Mouse (Mus musculus): ENCODE measurements at regions not wholly inside any gene's neighbourhood (a gene's known extent, or its start where the extent isn't known, plus 50 kb on each side); places are given as distances from the start of the nearest gene placed in this dataset.
"Not testable (repeated sequence)": the region's sequence is repeated elsewhere in the genome, so short reads cannot be mapped to it uniquely, and the experiment has no call there.

DNA sequence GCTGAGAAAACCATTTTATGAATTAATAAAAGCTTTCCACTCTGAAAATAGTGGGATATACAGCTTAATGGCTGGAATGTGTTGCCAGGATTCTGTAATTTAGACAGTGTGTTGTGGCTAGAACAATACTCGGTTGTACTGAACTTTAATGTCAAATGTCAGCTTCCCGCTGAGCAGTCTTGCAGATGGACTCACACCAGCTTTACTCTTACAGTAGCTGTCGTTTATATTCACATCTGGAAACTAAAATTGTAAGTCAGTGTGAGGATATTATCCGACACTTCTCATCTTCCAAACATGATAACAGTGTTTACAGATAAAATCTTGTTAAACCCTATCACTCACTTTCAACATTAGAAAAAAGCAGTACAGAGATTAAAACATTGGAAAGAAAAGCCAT is 328.3 kb upstream of the Gje1 start:
- Histone ChIP-seq H3K27me3 (ENCODE audit: control insufficient read depth, insufficient read depth, low read length) (no peaks in the 10 kb centered on the region), H3K36me3 (ENCODE audit: control insufficient read depth, insufficient read depth, low read length) (no peaks in the 10 kb centered on the region), H3K4me3 (ENCODE audit: low read depth, low read length) (no peak overlapping the region), H3K4me2 (ENCODE audit: low read depth) (no peak overlapping the region), H3K9me3 (ENCODE audit: control insufficient read depth, low read length) (no peaks in the 10 kb centered on the region), H3K27ac (ENCODE audit: low read depth, low read length) (no peak overlapping the region), H3K9ac (ENCODE audit: low read length) (no peak overlapping the region), H3K4me1 (ENCODE audit: control insufficient read depth, insufficient read depth, low read length) (no peaks in the 10 kb centered on the region)
- WGBS = 71% methylated on average over 4 of the region's 4 CpGs
- ATAC-seq (ENCODE audit: insufficient read depth, low FRiP score, low TSS enrichment) = no peak
- DNase-seq (ENCODE audit: low spot score) = no peak

DNA sequence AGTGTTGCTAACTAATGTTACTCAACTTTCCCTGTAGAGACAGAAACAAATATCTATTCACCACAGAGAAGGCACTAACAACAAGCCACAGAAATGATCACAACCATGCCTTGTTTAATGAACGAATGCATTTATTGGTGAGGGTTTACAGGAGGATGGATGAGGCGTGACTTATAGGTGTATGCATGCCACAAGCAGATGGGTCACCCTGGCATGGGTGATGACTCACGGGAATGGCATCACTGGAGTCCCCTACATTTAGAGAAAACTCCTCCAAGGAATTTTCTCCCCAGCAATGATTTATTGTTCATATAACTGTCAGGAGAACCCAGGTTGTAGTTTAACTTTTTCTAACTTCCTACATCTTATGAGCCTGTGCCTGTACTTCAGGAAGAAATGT is 319.6 kb upstream of the Gje1 start:
- no peak overlapping the region for H3K27ac ChIP-seq (ENCODE audit: low read depth, low read length)
- DNase-seq (ENCODE audit: low spot score) (no peak), ATAC-seq (ENCODE audit: insufficient read depth, low FRiP score, low TSS enrichment) (no peak)
- no peaks in the 10 kb centered on the region for H3K36me3 ChIP-seq (ENCODE audit: control insufficient read depth, insufficient read depth, low read length)
- no peak overlapping the region for H3K4me2 ChIP-seq (ENCODE audit: low read depth)
- H3K9me3 ChIP-seq (ENCODE audit: control insufficient read depth, low read length) = no peaks in the 10 kb centered on the region
- no peaks in the 10 kb centered on the region for H3K4me1 ChIP-seq (ENCODE audit: control insufficient read depth, insufficient read depth, low read length)
- WGBS = 76% methylated on average over 3 of the region's 3 CpGs
- no peak overlapping the region for H3K4me3 ChIP-seq (ENCODE audit: low read depth, low read length)
- no peak overlapping the region for H3K9ac ChIP-seq (ENCODE audit: low read length)
- H3K27me3 ChIP-seq (ENCODE audit: control insufficient read depth, insufficient read depth, low read length) = no peaks in the 10 kb centered on the region

DNA sequence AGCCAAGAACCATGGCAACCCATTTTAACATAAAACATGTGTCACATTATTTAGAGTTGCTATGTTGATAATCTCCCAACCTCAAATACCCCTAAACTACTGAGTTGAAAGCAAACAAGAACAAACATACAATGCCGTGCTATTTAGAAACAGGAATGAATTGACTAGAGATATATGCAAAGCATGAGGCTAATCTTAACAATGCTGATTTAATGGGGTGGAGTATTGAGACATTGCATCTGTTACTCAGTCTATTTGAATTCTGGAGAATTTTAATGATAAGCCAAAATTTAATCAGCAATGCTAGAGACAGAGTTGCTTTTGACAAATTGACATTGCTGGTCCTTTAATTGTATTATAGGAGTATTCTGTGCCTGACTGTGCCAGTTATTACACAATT is 313.5 kb upstream of the Gje1 start:
- Histone ChIP-seq H3K4me1 (ENCODE audit: control insufficient read depth, insufficient read depth, low read length) (no peaks in the 10 kb centered on the region), H3K4me2 (ENCODE audit: low read depth) (no peak overlapping the region), H3K4me3 (ENCODE audit: low read depth, low read length) (no peak overlapping the region), H3K9me3 (ENCODE audit: control insufficient read depth, low read length) (no peaks in the 10 kb centered on the region), H3K36me3 (ENCODE audit: control insufficient read depth, insufficient read depth, low read length) (no peaks in the 10 kb centered on the region), H3K9ac (ENCODE audit: low read length) (no peak overlapping the region), H3K27ac (ENCODE audit: low read depth, low read length) (no peak overlapping the region), H3K27me3 (ENCODE audit: control insufficient read depth, insufficient read depth, low read length) (no peaks in the 10 kb centered on the region)
- WGBS = 88% methylated on average over 1 of the region's 1 CpGs
- ATAC-seq (ENCODE audit: insufficient read depth, low FRiP score, low TSS enrichment) (no peak), DNase-seq (ENCODE audit: low spot score) (no peak)

DNA sequence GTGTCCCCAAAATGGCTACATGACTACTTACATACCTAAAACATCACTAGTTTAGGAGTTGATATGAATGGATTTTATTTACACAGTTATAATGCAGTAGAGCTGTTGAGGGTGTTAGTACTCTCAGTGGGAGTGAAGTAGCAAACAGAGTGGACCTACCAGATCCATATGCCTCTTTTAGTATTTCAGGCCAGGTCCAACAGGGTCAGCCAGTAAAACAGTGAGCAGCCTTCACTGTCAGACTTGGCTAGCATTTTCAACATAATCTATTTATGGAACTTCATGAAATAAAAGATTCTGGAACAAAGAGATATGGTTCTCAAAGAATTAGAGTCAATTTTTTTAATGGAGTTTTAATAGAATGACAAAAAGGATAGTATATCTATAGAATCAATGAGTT is 311.1 kb upstream of the Gje1 start:
- H3K27me3 ChIP-seq (ENCODE audit: control insufficient read depth, insufficient read depth, low read length) = no peaks in the 10 kb centered on the region
- H3K4me1 ChIP-seq (ENCODE audit: control insufficient read depth, insufficient read depth, low read length) = no peaks in the 10 kb centered on the region
- no peaks in the 10 kb centered on the region for H3K36me3 ChIP-seq (ENCODE audit: control insufficient read depth, insufficient read depth, low read length)
- H3K9me3 ChIP-seq (ENCODE audit: control insufficient read depth, low read length) = no peaks in the 10 kb centered on the region
- DNase-seq (ENCODE audit: low spot score) (no peak), ATAC-seq (ENCODE audit: insufficient read depth, low FRiP score, low TSS enrichment) (no peak)
- no peak overlapping the region for H3K9ac ChIP-seq (ENCODE audit: low read length)
- H3K4me2 ChIP-seq (ENCODE audit: low read depth) = no peak overlapping the region
- no peak overlapping the region for H3K4me3 ChIP-seq (ENCODE audit: low read depth, low read length)
- no peak overlapping the region for H3K27ac ChIP-seq (ENCODE audit: low read depth, low read length)

DNA sequence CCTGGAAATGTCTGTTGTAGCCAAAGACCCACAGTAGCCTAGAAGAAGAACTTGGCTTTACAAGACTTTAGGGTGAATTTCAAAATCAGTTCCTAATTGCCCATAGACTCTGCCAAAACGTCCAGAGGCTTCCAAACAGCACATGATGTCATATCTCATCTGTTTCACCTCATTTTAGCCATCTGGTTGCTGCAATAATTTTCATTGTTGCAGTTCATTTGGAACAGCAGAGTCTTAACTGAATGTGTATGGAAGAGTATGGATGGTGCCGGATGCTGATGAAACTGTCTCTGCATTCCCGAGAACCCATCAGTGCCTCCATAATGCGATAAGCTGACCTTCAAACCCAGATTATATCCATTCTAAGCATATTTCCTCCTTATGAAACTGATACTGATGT is 295.9 kb upstream of the Gje1 start:
- Histone ChIP-seq H3K27me3 (ENCODE audit: control insufficient read depth, insufficient read depth, low read length) (no peaks in the 10 kb centered on the region), H3K4me3 (ENCODE audit: low read depth, low read length) (no peak overlapping the region), H3K9me3 (ENCODE audit: control insufficient read depth, low read length) (no peaks in the 10 kb centered on the region), H3K9ac (ENCODE audit: low read length) (no peak overlapping the region), H3K4me2 (ENCODE audit: low read depth) (no peak overlapping the region), H3K27ac (ENCODE audit: low read depth, low read length) (no peak overlapping the region), H3K36me3 (ENCODE audit: control insufficient read depth, insufficient read depth, low read length) (no peaks in the 10 kb centered on the region), H3K4me1 (ENCODE audit: control insufficient read depth, insufficient read depth, low read length) (no peaks in the 10 kb centered on the region)
- WGBS = 88% methylated on average over 4 of the region's 4 CpGs
- ATAC-seq (ENCODE audit: insufficient read depth, low FRiP score, low TSS enrichment) (no peak), DNase-seq (ENCODE audit: low spot score) (no peak)

DNA sequence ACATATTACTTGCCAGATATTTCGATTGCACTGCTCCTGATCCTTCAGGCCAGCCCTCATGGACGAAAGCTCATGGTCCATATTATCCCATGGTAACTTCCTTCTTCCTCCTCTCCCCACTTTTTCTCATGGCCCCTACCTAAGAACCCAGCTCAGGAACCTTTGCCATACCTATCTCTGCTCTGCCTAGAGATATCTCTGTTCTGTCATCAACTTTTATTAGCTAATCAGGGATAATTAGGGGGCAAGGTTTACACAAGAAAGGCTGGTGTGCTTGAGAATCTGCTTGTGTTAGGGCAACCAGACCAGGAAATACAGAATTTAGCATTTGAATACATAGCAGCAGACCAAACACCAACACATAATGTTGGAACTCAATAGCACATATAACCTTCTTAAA is 278.4 kb upstream of the Gje1 start:
- WGBS = 81% methylated on average over 2 of the region's 2 CpGs
- DNase-seq (ENCODE audit: low spot score) (no peak), ATAC-seq (ENCODE audit: insufficient read depth, low FRiP score, low TSS enrichment) (no peak)
- Histone ChIP-seq H3K36me3 (ENCODE audit: control insufficient read depth, insufficient read depth, low read length) (no peaks in the 10 kb centered on the region), H3K27ac (ENCODE audit: low read depth, low read length) (no peak overlapping the region), H3K9me3 (ENCODE audit: control insufficient read depth, low read length) (no peaks in the 10 kb centered on the region), H3K9ac (ENCODE audit: low read length) (no peak overlapping the region), H3K4me3 (ENCODE audit: low read depth, low read length) (no peak overlapping the region), H3K27me3 (ENCODE audit: control insufficient read depth, insufficient read depth, low read length) (no peaks in the 10 kb centered on the region), H3K4me1 (ENCODE audit: control insufficient read depth, insufficient read depth, low read length) (no peaks in the 10 kb centered on the region), H3K4me2 (ENCODE audit: low read depth) (no peak overlapping the region)

DNA sequence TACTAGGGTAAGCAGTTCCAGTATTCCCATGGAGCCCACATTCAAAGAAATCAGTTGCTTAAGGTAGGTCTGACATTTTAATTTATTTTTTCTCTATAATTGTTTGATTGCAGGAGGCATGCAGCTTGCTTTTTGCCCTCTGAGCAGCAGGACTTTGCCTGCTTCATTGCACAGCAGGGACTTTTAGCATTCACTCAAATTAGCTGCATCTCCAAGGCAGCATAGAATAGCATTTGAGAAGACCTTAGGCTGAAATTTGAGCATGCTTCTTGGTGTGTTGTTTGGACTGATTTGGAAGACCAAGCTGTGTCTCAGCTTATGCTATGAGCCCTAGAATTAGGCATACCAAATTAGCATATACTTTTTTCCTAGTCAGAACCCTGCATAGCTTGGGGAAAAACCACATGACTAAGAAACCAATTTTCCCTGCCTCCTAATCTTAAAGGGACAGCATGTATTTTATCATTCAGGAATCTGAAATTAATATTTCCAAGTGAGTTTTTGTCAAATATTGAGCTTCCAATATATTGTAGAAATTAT is 271.7 kb upstream of the Gje1 start:
- Histone ChIP-seq H3K9me3 (ENCODE audit: control insufficient read depth, low read length) (no peaks in the 10 kb centered on the region), H3K36me3 (ENCODE audit: control insufficient read depth, insufficient read depth, low read length) (no peaks in the 10 kb centered on the region), H3K9ac (ENCODE audit: low read length) (no peak overlapping the region), H3K27ac (ENCODE audit: low read depth, low read length) (no peak overlapping the region), H3K27me3 (ENCODE audit: control insufficient read depth, insufficient read depth, low read length) (no peaks in the 10 kb centered on the region), H3K4me1 (ENCODE audit: control insufficient read depth, insufficient read depth, low read length) (no peaks in the 10 kb centered on the region), H3K4me2 (ENCODE audit: low read depth) (no peak overlapping the region), H3K4me3 (ENCODE audit: low read depth, low read length) (no peak overlapping the region)
- DNase-seq (ENCODE audit: low spot score) = no peak
- no peak for ATAC-seq (ENCODE audit: insufficient read depth, low FRiP score, low TSS enrichment)

DNA sequence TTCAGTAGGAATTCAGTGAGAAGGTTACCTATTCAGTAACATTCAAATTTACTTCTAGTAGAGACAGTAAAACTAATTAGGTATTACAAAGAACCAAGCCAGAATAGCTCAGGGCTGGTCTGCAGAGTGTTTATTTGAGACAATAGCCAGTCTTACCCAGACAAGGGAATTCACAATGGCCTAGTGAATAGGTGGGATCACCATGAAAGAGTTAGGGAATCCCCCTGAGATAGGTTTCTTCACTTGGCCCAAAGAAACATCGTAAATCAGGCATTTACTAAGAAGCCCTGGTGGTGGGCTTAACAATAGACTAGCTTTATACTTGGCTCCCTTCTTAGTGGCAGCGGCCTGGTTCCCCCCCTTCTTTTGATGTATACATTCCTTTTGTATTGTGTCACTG is 268.6 kb upstream of the Gje1 start:
- not testable (repeated sequence) for DNase-seq (ENCODE audit: low spot score); H3K4me1 ChIP-seq (ENCODE audit: control insufficient read depth, insufficient read depth, low read length); H3K9ac ChIP-seq (ENCODE audit: low read length)

DNA sequence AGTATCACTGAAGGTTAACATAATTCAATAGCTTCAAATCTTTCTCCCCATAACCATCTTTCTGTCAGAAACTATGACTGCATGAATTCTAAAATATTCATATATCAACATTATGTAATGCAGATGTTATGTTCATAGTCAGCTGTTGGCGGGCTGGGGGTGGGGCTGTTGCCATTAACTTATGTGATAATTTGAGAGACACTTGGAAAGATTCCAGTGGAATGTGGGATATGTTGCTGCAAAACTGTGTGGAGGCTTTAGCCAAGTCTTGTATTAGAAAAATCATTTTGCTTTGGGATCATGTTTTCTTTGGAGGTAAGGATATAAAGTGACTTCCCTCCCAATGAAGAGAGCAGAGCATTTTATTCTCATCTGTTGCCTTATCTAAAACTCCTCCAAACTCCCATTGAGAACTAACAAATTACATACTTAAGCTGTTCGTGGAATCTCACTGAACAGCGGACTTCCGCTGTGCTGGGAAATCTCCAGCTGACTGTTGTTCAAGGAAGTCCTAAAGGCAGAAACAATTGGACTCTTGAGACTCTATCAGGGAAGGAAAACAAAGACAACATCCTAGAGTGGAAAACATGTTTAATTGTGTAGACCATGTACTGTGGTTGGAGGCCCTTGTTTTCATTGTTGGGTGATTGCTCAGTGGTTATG is 260.2 kb upstream of the Gje1 start:
- Histone ChIP-seq H3K4me2 (ENCODE audit: low read depth) (no peak overlapping the region), H3K9me3 (ENCODE audit: control insufficient read depth, low read length) (no peaks in the 10 kb centered on the region), H3K4me3 (ENCODE audit: low read depth, low read length) (no peak overlapping the region), H3K9ac (ENCODE audit: low read length) (no peak overlapping the region), H3K27ac (ENCODE audit: low read depth, low read length) (no peak overlapping the region), H3K4me1 (ENCODE audit: control insufficient read depth, insufficient read depth, low read length) (no peaks in the 10 kb centered on the region), H3K36me3 (ENCODE audit: control insufficient read depth, insufficient read depth, low read length) (no peaks in the 10 kb centered on the region), H3K27me3 (ENCODE audit: control insufficient read depth, insufficient read depth, low read length) (no peaks in the 10 kb centered on the region)
- 78% methylated on average over 4 of the region's 4 CpGs for WGBS
- DNase-seq (ENCODE audit: low spot score) = no peak
- ATAC-seq (ENCODE audit: insufficient read depth, low FRiP score, low TSS enrichment) = no peak

More for the DNA sequence above, 268.6 kb upstream of the Gje1 start:
- not testable (repeated sequence) for H3K4me3 ChIP-seq (ENCODE audit: low read depth, low read length); H3K36me3 ChIP-seq (ENCODE audit: control insufficient read depth, insufficient read depth, low read length); ATAC-seq (ENCODE audit: insufficient read depth, low FRiP score, low TSS enrichment); H3K4me2 ChIP-seq (ENCODE audit: low read depth); H3K9me3 ChIP-seq (ENCODE audit: control insufficient read depth, low read length); H3K27me3 ChIP-seq (ENCODE audit: control insufficient read depth, insufficient read depth, low read length); H3K27ac ChIP-seq (ENCODE audit: low read depth, low read length)
- 36% methylated on average over 2 of the region's 2 CpGs for WGBS
